Mouse (Mus musculus): ENCODE measurements around the gene Aqp3. TPM values are rescaled to one million over a fixed set of nuclear protein-coding genes. Genes with fewer than 3 reads are reported as not detected.

Gene Aqp3
- total RNA-seq, 1 experiment: 87.0 TPM

DNA sequence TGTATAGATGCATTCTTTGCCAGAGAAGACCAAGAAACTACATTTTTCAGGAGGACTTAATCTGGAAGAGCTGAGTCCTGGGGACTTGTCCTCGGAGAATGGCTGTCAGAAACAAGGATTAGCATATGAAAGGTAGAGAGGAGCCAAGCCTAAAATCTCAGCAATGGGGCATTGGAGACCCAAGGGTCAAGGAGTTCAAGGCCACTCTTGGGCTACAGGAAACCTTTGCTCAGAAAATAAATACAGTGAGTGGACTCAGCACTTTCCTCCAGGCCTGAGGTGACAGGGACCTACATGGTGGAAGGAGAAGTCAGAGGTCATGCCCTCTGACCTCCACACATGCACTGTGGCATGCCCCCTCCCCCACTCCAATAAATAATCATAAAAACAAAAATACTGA, 3.0 kb upstream of the Aqp3 start:
- Histone ChIP-seq H3K4me1 (ENCODE audit: control insufficient read depth in 2 of 2, insufficient read depth in 2 of 2, low read length in 2 of 2, poor library complexity in 1 of 2) (peaks cover 15% of the 10 kb centered on the region in 2 experiments), H3K36me3 (ENCODE audit: control insufficient read depth, insufficient read depth, low read length, poor library complexity, severe bottlenecking) (no peaks in the 10 kb centered on the region), H3K9ac (ENCODE audit: insufficient read depth, low read depth, low read length, poor library complexity, severe bottlenecking) (no peak overlapping the region), H3K27ac (ENCODE audit: insufficient read depth, low read depth, low read length, poor library complexity, severe bottlenecking) (peak overlapping the region; percentile 18; the same call in 1 of the 2 replicates), H3K9me3 (ENCODE audit: control insufficient read depth, insufficient read depth, low read depth, low read length) (no peaks in the 10 kb centered on the region), H3K4me3 (ENCODE audit: insufficient read depth in 1 of 2, low read depth in 1 of 2, low read length in 2 of 2, poor library complexity in 1 of 2, severe bottlenecking in 1 of 2) (no peak overlapping the region)
- no peak for DNase-seq (ENCODE audit: low read depth, low spot score)
- in situ Hi-C loops (cut with MboI; ENCODE audit: low sequenced_read_pairs in 2 of 2, unreplicated experiment in 2 of 2): no loop called here
- no peak for TF ChIP-seq ZNF384 (IDR thresholded peaks at IDR 0.05; ENCODE audit: low read depth, low read length)
- TF ChIP-seq MAFK (IDR thresholded peaks at IDR 0.05; ENCODE audit: insufficient read depth, low read depth, low read length): peak; percentile 73
- TF ChIP-seq HCFC1 (IDR thresholded peaks at IDR 0.05; ENCODE audit: borderline replicate concordance, insufficient read depth, low read length): no peak
- no peak for TF ChIP-seq ZC3H11A (IDR thresholded peaks at IDR 0.05; ENCODE audit: borderline replicate concordance, low read depth, low read length)
- peak; percentile 54; the same call in 1 of the 2 replicates for TF ChIP-seq CHD2 (IDR thresholded peaks at IDR 0.05; ENCODE audit: low read depth, low read length)

GRCm38 (mm10) chr4:41098577-41098951, 581 bp upstream of the Aqp3 start:
- no peaks in the 10 kb centered on the region for H3K36me3 ChIP-seq (ENCODE audit: control insufficient read depth, insufficient read depth, low read length, poor library complexity, severe bottlenecking)
- no peak overlapping the region for H3K9ac ChIP-seq (ENCODE audit: insufficient read depth, low read depth, low read length, poor library complexity, severe bottlenecking)
- H3K4me3 ChIP-seq (ENCODE audit: insufficient read depth in 1 of 2, low read depth in 1 of 2, low read length in 2 of 2, poor library complexity in 1 of 2, severe bottlenecking in 1 of 2): peak overlapping the region; percentile 61 to 68; a peak in 3 of 4 replicates
- H3K4me1 ChIP-seq (ENCODE audit: control insufficient read depth in 2 of 2, insufficient read depth in 2 of 2, low read length in 2 of 2, poor library complexity in 1 of 2): peaks cover 15 to 22% of the 10 kb centered on the region in 2 experiments
- H3K9me3 ChIP-seq (ENCODE audit: control insufficient read depth, insufficient read depth, low read depth, low read length): no peaks in the 10 kb centered on the region
- no peak overlapping the region for H3K27ac ChIP-seq (ENCODE audit: insufficient read depth, low read depth, low read length, poor library complexity, severe bottlenecking)
- in situ Hi-C loops (cut with MboI; ENCODE audit: low sequenced_read_pairs in 2 of 2, unreplicated experiment in 2 of 2): no loop called here
- DNase-seq (ENCODE audit: low read depth, low spot score): no peak
- TF ChIP-seq CHD2 (IDR thresholded peaks at IDR 0.05; ENCODE audit: low read depth, low read length) (no peak), HCFC1 (IDR thresholded peaks at IDR 0.05; ENCODE audit: borderline replicate concordance, insufficient read depth, low read length) (no peak), MAFK (IDR thresholded peaks at IDR 0.05; ENCODE audit: insufficient read depth, low read depth, low read length) (no peak), ZC3H11A (IDR thresholded peaks at IDR 0.05; ENCODE audit: borderline replicate concordance, low read depth, low read length) (no peak), ZNF384 (IDR thresholded peaks at IDR 0.05; ENCODE audit: low read depth, low read length) (no peak)

GRCm38 (mm10) chr4:41097381-41097780, 602 bp downstream of the Aqp3 start:
- 0 out of 2 replicates have a peak overlapping the region, but pooled peaks have one; percentile 40 for H3K9ac ChIP-seq (ENCODE audit: insufficient read depth, low read depth, low read length, poor library complexity, severe bottlenecking)
- TF ChIP-seq ZNF384 (IDR thresholded peaks at IDR 0.05; ENCODE audit: low read depth, low read length) (no peak), HCFC1 (IDR thresholded peaks at IDR 0.05; ENCODE audit: borderline replicate concordance, insufficient read depth, low read length) (no peak)
- peak overlapping the region; percentile 61 to 68 for H3K4me3 ChIP-seq (ENCODE audit: insufficient read depth in 1 of 2, low read depth in 1 of 2, low read length in 2 of 2, poor library complexity in 1 of 2, severe bottlenecking in 1 of 2)
- in situ Hi-C loops (cut with MboI; ENCODE audit: low sequenced_read_pairs in 2 of 2, unreplicated experiment in 2 of 2): no loop called here
- no peaks in the 10 kb centered on the region; the same call in 1 of the 2 replicates for H3K36me3 ChIP-seq (ENCODE audit: control insufficient read depth, insufficient read depth, low read length, poor library complexity, severe bottlenecking)
- peaks cover 15 to 26% of the 10 kb centered on the region in 2 experiments for H3K4me1 ChIP-seq (ENCODE audit: control insufficient read depth in 2 of 2, insufficient read depth in 2 of 2, low read length in 2 of 2, poor library complexity in 1 of 2)
- H3K27ac ChIP-seq (ENCODE audit: insufficient read depth, low read depth, low read length, poor library complexity, severe bottlenecking): no peak overlapping the region
- no peak for DNase-seq (ENCODE audit: low read depth, low spot score)
- H3K9me3 ChIP-seq (ENCODE audit: control insufficient read depth, insufficient read depth, low read depth, low read length): no peaks in the 10 kb centered on the region

GRCm38 (mm10) chr4:41096794-41097193, 1.2 kb downstream of the Aqp3 start:
- Histone ChIP-seq H3K36me3 (ENCODE audit: control insufficient read depth, insufficient read depth, low read length, poor library complexity, severe bottlenecking) (no peaks in the 10 kb centered on the region; the same call in 1 of the 2 replicates), H3K4me1 (ENCODE audit: control insufficient read depth in 2 of 2, insufficient read depth in 2 of 2, low read length in 2 of 2, poor library complexity in 1 of 2) (peaks cover 14 to 26% of the 10 kb centered on the region in 2 experiments), H3K9ac (ENCODE audit: insufficient read depth, low read depth, low read length, poor library complexity, severe bottlenecking) (no peak overlapping the region), H3K4me3 (ENCODE audit: insufficient read depth in 1 of 2, low read depth in 1 of 2, low read length in 2 of 2, poor library complexity in 1 of 2, severe bottlenecking in 1 of 2) (peak overlapping the region in 1 of 2 experiments; percentile 61; a peak in 1 of 4 replicates), H3K27ac (ENCODE audit: insufficient read depth, low read depth, low read length, poor library complexity, severe bottlenecking) (no peak overlapping the region), H3K9me3 (ENCODE audit: control insufficient read depth, insufficient read depth, low read depth, low read length) (no peaks in the 10 kb centered on the region)
- DNase-seq (ENCODE audit: low read depth, low spot score): no peak
- TF ChIP-seq MAFK (IDR thresholded peaks at IDR 0.05; ENCODE audit: insufficient read depth, low read depth, low read length) (no peak), HCFC1 (IDR thresholded peaks at IDR 0.05; ENCODE audit: borderline replicate concordance, insufficient read depth, low read length) (no peak), ZC3H11A (IDR thresholded peaks at IDR 0.05; ENCODE audit: borderline replicate concordance, low read depth, low read length) (no peak), CHD2 (IDR thresholded peaks at IDR 0.05; ENCODE audit: low read depth, low read length) (no peak), ZNF384 (IDR thresholded peaks at IDR 0.05; ENCODE audit: low read depth, low read length) (no peak)
- in situ Hi-C loops (cut with MboI; ENCODE audit: low sequenced_read_pairs in 2 of 2, unreplicated experiment in 2 of 2): no loop called here

DNA sequence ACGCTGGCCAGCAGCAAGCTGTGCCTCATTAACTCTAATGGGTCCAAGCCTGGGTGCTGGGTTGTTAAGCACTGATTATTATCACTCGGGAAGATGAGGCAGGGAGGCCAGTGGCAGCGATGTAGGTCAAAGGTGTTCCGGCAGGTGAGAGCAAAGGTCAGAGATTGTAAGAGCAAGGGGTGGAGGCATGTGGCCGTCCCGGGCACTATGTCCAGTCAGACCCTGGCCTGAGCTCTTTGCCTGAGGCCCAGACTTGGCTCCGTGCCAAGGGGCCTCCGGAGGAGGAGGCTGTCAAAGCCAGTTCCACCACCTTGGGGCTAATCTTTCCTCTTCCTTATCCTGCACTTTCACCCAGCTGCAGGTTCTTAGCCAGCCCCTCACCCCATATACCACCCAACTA, 1.8 kb downstream of the Aqp3 start:
- H3K9me3 ChIP-seq (ENCODE audit: control insufficient read depth, insufficient read depth, low read depth, low read length): no peaks in the 10 kb centered on the region
- H3K4me3 ChIP-seq (ENCODE audit: insufficient read depth in 1 of 2, low read depth in 1 of 2, low read length in 2 of 2, poor library complexity in 1 of 2, severe bottlenecking in 1 of 2): peak overlapping the region in 1 of 2 experiments; percentile 2; a peak in 1 of 4 replicates
- TF ChIP-seq HCFC1 (IDR thresholded peaks at IDR 0.05; ENCODE audit: borderline replicate concordance, insufficient read depth, low read length) (no peak), ZC3H11A (IDR thresholded peaks at IDR 0.05; ENCODE audit: borderline replicate concordance, low read depth, low read length) (no peak), ZNF384 (IDR thresholded peaks at IDR 0.05; ENCODE audit: low read depth, low read length) (no peak), MAFK (IDR thresholded peaks at IDR 0.05; ENCODE audit: insufficient read depth, low read depth, low read length) (no peak)
- H3K36me3 ChIP-seq (ENCODE audit: control insufficient read depth, insufficient read depth, low read length, poor library complexity, severe bottlenecking): no peaks in the 10 kb centered on the region; the same call in 1 of the 2 replicates
- H3K27ac ChIP-seq (ENCODE audit: insufficient read depth, low read depth, low read length, poor library complexity, severe bottlenecking): no peak overlapping the region
- DNase-seq (ENCODE audit: low read depth, low spot score): no peak
- H3K9ac ChIP-seq (ENCODE audit: insufficient read depth, low read depth, low read length, poor library complexity, severe bottlenecking): no peak overlapping the region
- H3K4me1 ChIP-seq (ENCODE audit: control insufficient read depth in 2 of 2, insufficient read depth in 2 of 2, low read length in 2 of 2, poor library complexity in 1 of 2): peaks cover 14 to 26% of the 10 kb centered on the region in 2 experiments
- in situ Hi-C loops (cut with MboI; ENCODE audit: low sequenced_read_pairs in 2 of 2, unreplicated experiment in 2 of 2): no loop called here
